ENCODE assay signal across 9 mouse cellular contexts in the genomic region with DNA sequence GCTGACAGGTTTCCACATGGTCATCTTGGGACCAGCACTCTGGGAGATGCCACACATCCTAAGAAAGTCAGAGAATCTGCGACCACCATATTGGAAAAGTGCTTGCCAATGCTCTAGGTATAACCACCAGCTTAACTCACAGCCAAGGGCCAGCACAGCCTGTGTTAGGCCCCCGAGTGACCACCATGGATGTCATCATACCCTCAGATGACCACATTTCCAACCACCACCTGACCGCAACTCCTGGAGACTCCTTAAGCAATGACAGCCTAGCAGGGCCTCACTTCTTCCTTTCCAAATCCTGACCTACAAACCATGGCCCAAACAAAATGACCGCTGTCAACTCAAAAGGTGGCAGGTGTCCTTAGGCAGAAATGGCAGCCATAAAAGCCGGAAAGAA. TPM values are rescaled to one million over a fixed set of nuclear protein-coding genes. Genes with fewer than 3 reads are reported as not detected.
A peak's percentile ranks its signal among the peaks of the same experiment; 100 is the strongest.
DNase-seq lines count a peak whose midpoint lies in the region; ATAC-seq and TF ChIP-seq lines count a peak whose summit lies in the region.
"Had no signal": no experiment of that assay in that cellular context is flagged by ENCODE, and none has a peak within 500 bp of the region (broad histone marks: within the 10 kb centered on the region; RNA-seq: fewer than 3 reads in every experiment).

No protein-coding gene starts in this region.

- H3K4me1 ChIP-seq in heart, postnatal 0 days (ENCODE audit: control insufficient read depth, insufficient read depth) = peaks cover 58% of the 10 kb centered on the region
- peaks cover 31% of the 10 kb centered on the region for H3K4me1 ChIP-seq in lung, embryonic 16.5 days (replicated peaks; ENCODE audit: control insufficient read depth, insufficient read depth, low read length)
- peaks cover 36% of the 10 kb centered on the region for H3K4me1 ChIP-seq in intestine, embryonic 16.5 days (ENCODE audit: control insufficient read depth, insufficient read depth, low read length)
- peaks cover 16% of the 10 kb centered on the region; the same call in 1 of the 2 replicates for H3K4me1 ChIP-seq in stomach, embryonic 15.5 days

- H3K9ac ChIP-seq in heart, postnatal 0 days (replicated peaks; ENCODE audit: low read depth, low read length) = no peak overlapping the region
- no peak overlapping the region for H3K9ac ChIP-seq in lung, embryonic 16.5 days (ENCODE audit: low read length)
- H3K9ac ChIP-seq in intestine, embryonic 16.5 days (ENCODE audit: low read depth, low read length) = no peak overlapping the region
- H3K9ac ChIP-seq in stomach, embryonic 15.5 days = no peak overlapping the region
- H3K9ac ChIP-seq: forebrain, embryonic 13.5 days had no signal

- H3K4me3 ChIP-seq in heart, postnatal 0 days (ENCODE audit: low read depth, low read length) = no peak overlapping the region
- H3K4me3 ChIP-seq in lung, embryonic 16.5 days (ENCODE audit: low read length) = no peak overlapping the region
- H3K4me3 ChIP-seq in intestine, embryonic 16.5 days (ENCODE audit: low read length) = no peak overlapping the region
- H3K4me3 ChIP-seq in stomach, embryonic 15.5 days (replicated peaks) = no peak overlapping the region
- H3K4me3 ChIP-seq: forebrain, embryonic 13.5 days had no signal

- no peak for TF ChIP-seq CTCF in heart, postnatal 0 days (IDR thresholded peaks at IDR 0.05; ENCODE audit: low read depth)

- no peak for DNase-seq in heart, postnatal 0 days (ENCODE audit: low spot score)
- no peak for DNase-seq in heart, adult 9 months (ENCODE audit: low spot score in 2 of 2)
- DNase-seq in lung, postnatal 36 days = no peak
- no peak for DNase-seq in B cell, adult 2 months

- 89% methylated on average over 5 of the region's 5 CpGs for WGBS in heart, postnatal 0 days
- WGBS in lung, embryonic 16.5 days = 84% methylated on average over 5 of the region's 5 CpGs
- 90% methylated on average over 5 of the region's 5 CpGs for WGBS in intestine, embryonic 16.5 days
- 93% methylated on average over 5 of the region's 5 CpGs for WGBS in stomach, embryonic 15.5 days

- H3K9me3 ChIP-seq in heart, postnatal 0 days (replicated peaks; ENCODE audit: control insufficient read depth, low read length) = no peaks in the 10 kb centered on the region
- 0 out of 2 replicates have a peak, but pooled peaks cover 3% of the 10 kb centered on the region for H3K9me3 ChIP-seq in lung, embryonic 16.5 days (ENCODE audit: control insufficient read depth, low read length)
- no peaks in the 10 kb centered on the region for H3K9me3 ChIP-seq in intestine, embryonic 16.5 days (ENCODE audit: control insufficient read depth, low read length)
- no peaks in the 10 kb centered on the region for H3K9me3 ChIP-seq in stomach, embryonic 15.5 days
- H3K9me3 ChIP-seq: forebrain, embryonic 13.5 days had no signal

- peak overlapping the region; percentile 77 for H3K27ac ChIP-seq in heart, postnatal 0 days (ENCODE audit: low read depth)
- H3K27ac ChIP-seq in lung, embryonic 16.5 days (ENCODE audit: low read length) = peak overlapping the region; percentile 88
- 0 out of 2 replicates have a peak overlapping the region, but pooled peaks have one; percentile 2 for H3K27ac ChIP-seq in intestine, embryonic 16.5 days (ENCODE audit: low read length)
- peak overlapping the region; percentile 83; the same call in 1 of the 2 replicates for H3K27ac ChIP-seq in stomach, embryonic 15.5 days
- H3K27ac ChIP-seq: forebrain, embryonic 13.5 days had no signal

- TF ChIP-seq EP300 in heart, postnatal 0 days (IDR thresholded peaks at IDR 0.05; ENCODE audit: low read depth) = no peak

- H3K36me3 ChIP-seq in heart, postnatal 0 days (replicated peaks; ENCODE audit: control insufficient read depth, insufficient read depth, low read length) = 0 out of 2 replicates have a peak, but pooled peaks cover 5% of the 10 kb centered on the region
- H3K36me3 ChIP-seq in lung, embryonic 16.5 days (ENCODE audit: control insufficient read depth, insufficient read depth, low read length) = no peaks in the 10 kb centered on the region; the same call in 1 of the 2 replicates
- no peaks in the 10 kb centered on the region for H3K36me3 ChIP-seq in intestine, embryonic 16.5 days (ENCODE audit: control insufficient read depth, insufficient read depth, low read length)
- H3K36me3 ChIP-seq in stomach, embryonic 15.5 days = no peaks in the 10 kb centered on the region

- H3K4me2 ChIP-seq in heart, postnatal 0 days (ENCODE audit: low read depth, low read length) = no peak overlapping the region
- H3K4me2 ChIP-seq in lung, embryonic 16.5 days (ENCODE audit: low read depth, low read length) = no peak overlapping the region; the same call in 1 of the 2 replicates
- H3K4me2 ChIP-seq in intestine, embryonic 16.5 days (ENCODE audit: low read depth, low read length) = no peak overlapping the region
- H3K4me2 ChIP-seq in stomach, embryonic 15.5 days = no peak overlapping the region
- H3K4me2 ChIP-seq: forebrain, embryonic 13.5 days had no signal

- ATAC-seq in heart, postnatal 0 days (ENCODE audit: insufficient read depth, low read depth) = no peak
- ATAC-seq in lung, embryonic 16.5 days (ENCODE audit: low read depth) = no peak
- ATAC-seq in intestine, embryonic 16.5 days = no peak
- no peak for ATAC-seq in stomach, embryonic 15.5 days (ENCODE audit: insufficient read depth, low FRiP score, low read depth)
- ATAC-seq in cerebellum, adult (ENCODE audit: insufficient number of reproducible peaks, low FRiP score, low TSS enrichment) = no peak
- ATAC-seq: forebrain, embryonic 13.5 days had no signal

- no peaks in the 10 kb centered on the region for H3K27me3 ChIP-seq in heart, postnatal 0 days (ENCODE audit: control insufficient read depth, insufficient read depth, low read length)
- peaks cover 48% of the 10 kb centered on the region for H3K27me3 ChIP-seq in lung, embryonic 16.5 days (ENCODE audit: control insufficient read depth, insufficient read depth, low read depth, low read length)
- H3K27me3 ChIP-seq in intestine, embryonic 16.5 days (replicated peaks; ENCODE audit: control insufficient read depth, insufficient read depth, low read length) = no peaks in the 10 kb centered on the region
- H3K27me3 ChIP-seq in stomach, embryonic 15.5 days (replicated peaks) = no peaks in the 10 kb centered on the region
- H3K27me3 ChIP-seq: forebrain, embryonic 13.5 days had no signal

RNA-seq across cellular contexts. Expression of a gene that starts 13.5 kb away (rescaled TPM):
- 10.2 and 14.2 TPM in 2 replicates for total RNA-seq in heart, postnatal 0 days (2014; rRNA removed; ENCODE audit: low replicate concordance)
- polyA plus RNA-seq in heart, postnatal 0 days (2015; fragmentation: Nextera tagmentation; extraction: Ambion mirVana) = 37.6 and 43.4 TPM in 2 replicates
- 26.1 and 27.3 TPM in 2 replicates for polyA plus RNA-seq in lung, embryonic 16.5 days (2015; fragmentation: Nextera tagmentation; extraction: Ambion mirVana)
- 17.1 and 17.2 TPM in 2 replicates for polyA plus RNA-seq in intestine, embryonic 16.5 days (2015; fragmentation: Nextera tagmentation; extraction: Ambion mirVana)
- polyA plus RNA-seq in stomach, embryonic 15.5 days (2015; fragmentation: Nextera tagmentation; extraction: Ambion mirVana) = 19.8 and 22.0 TPM in 2 replicates

Comparison
In these comparisons a context has a peak if more than half of its experiments do, and no peak if none do; other contexts are left out.
1. H3K27ac ChIP-seq: peak in every context shown above with its lines; median percentile 88 in lung, embryonic 16.5 days; 83 in stomach, embryonic 15.5 days; 77 in heart, postnatal 0 days; 2 in intestine, embryonic 16.5 days.